Mouse (Mus musculus) embryo, embryonic 10.5 days (tissue): ENCODE measurements around the gene Gm17545.

Source experiments
- DNase-seq: peaks from one replicate; pipeline ENCODE4 v3.0.0-alpha.2; 2015; ENCODE audit warnings: low spot score

The Gm17545 gene

DNA sequence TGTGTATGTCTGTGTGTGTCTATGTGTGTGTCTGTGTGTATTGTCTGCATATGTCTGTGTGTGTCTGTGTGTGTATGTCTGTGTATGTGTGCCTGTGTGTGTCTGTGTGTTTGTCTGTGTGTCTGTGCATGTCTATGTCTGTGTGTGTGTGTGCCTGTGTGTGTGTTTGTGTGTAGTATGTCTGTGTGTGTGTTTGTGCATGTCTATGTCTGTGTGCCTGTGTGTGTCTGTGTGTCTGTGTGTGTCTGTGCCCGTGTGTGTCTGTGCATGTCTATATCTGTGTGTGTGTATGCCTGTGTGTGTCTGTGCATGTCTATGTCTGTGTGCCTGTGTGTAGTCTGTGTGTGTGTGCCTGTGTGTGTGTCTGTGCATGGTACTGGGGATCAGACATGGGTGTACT is 9.0 kb upstream of the Gm17545 start:
- no peak for DNase-seq

DNA sequence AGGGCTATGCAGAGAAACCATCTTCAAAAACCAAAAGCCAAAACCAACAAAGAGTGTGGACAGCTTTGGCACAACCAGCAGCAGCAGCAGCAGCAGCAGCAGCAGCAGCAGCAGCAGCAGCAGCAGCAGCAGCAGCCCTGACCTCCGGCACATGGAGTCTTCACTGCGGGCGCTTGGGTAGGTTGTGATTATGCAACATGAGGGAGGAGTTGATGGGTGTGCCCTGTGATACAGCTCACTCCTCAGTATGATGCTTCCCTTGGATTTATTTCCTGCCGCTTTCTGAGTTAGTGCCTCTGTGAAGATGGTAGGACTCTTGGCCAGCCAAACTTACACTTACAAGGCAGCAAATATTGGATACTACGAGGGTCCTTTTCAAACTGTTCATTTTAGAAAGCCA is 6.9 kb upstream of the Gm17545 start:
- no peak for DNase-seq

DNA sequence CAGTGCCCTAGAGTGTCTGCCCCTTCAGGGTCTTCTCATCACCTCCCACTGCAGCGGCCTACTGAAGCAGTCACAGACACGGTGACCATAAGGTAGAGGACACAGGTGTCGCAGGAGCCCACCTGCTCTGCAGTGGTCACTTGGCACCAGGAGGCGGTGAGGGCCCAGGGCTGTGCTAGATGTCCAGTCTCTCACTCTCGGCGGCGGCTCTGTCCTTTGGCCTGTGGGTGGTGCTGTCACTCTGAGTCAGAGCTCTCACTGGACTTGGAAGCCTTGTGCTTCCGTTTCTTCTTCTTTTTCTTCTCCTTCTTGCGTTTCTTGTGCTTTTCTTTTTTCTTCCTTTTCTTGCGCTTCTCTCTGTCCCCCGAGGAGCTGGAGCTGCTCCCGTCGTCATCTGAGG is 5.7 kb upstream of the Gm17545 start:
- no peak for DNase-seq

GRCm38 (mm10) chr9:22449209-22449608 is 4.9 kb upstream of the Gm17545 start:
- no peak for DNase-seq

- DNase-seq = no peak
Measured at GRCm38 (mm10) chr9:22452697-22453096, 1.4 kb upstream of the Gm17545 start.

DNA sequence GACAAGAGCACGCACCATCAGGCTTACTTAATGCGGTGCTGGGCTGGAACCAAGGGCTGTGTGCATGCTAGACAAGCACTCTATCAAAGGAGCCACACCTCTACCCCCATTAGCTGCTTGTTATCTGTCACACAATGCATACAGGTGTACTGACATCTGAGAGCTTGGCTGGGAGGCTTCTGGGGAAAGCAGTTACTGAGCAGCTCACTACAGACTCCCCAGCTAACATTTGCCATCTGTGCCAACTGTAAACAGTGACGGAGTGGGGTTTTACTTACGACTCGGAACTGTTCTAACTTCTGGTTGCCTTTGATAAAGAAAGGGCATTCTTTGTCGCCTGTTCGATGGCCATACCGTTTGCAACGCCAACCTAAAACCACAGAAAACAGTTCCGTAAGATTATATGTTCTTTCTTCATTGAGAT is 577 bp upstream of the Gm17545 start:
- DNase-seq = no peak

- no peak for DNase-seq
Measured at GRCm38 (mm10) chr9:22455041-22455440, 951 bp downstream of the Gm17545 start.

GRCm38 (mm10) chr9:22457142-22457835 is 3.2 kb downstream of the Gm17545 start:
- no peak for DNase-seq

DNA sequence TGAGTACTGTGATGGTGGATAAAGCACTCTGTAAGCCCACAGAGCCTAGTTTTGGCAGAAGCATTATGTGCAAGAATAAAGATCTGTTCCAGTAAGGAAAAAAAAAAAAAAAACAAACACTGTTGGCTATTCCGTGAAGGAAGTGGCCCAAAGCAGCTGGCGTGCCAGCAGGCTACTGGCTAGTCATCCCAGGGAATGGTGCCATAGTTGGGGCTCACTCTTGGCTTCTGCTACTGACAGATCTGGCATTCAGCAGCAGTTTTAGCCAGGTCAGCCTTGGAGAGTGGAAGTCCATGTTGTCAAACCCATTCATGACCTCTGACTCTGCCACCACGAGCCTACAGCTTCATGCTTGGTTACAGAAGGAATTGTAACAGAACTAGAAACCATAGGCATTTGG is 7.9 kb downstream of the Gm17545 start:
- DNase-seq = no peak

DNA sequence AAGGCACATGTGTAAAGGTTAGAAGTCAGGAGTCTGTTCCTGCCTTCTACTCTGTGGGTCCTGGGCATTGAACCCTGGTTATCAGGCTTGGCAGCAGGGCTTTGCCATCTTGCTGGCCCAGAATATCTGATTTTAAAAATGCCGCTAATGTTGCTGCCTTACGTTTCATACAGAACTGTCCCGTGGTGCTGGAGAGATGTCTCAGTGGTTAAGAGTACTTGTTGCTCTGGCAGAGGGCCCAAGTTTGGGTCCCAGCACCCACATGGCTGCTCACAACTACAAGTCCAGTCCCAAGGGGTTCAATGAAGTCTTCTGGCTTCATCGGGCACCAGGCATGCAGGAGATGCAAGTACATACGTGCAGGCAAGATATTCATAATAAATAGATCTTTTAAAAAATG is 12.1 kb downstream of the Gm17545 start:
- no peak for DNase-seq

DNA sequence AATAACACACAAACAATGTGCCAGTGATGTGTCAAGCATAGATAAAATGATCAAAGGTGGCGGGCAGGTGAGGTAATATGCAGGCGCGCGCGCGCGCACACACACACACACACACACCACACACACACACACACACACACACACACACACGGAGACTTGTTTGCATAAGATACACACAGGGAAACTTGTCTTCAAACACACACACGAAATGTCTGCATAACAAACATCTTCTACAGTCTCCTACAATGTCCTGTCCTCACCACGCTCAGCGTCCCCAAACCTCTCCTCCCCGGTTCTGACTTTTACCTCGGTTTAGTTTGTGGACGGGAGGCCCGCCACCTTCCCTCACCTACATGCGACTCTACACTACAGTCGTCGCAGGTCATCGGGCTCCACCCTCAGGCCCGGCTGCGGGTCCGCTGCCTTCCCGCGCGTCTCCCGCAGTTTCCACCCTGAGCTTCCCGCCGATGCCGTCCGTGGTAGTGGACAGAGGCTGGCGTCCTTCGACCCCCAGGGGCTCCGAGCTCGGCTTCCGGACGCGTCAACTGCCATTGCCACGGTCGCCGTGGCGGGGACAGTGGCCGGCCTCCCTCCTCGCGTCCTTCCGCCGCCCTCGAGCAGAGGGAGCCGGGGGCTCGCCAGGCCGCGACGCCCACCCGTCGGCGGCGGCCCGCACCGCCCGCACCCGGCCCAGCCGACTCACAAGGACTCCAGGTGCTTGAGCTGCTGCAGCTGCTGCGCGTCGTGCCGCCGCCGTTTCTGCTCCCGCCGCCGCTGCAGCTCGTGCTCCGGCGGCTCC is 13.5 kb downstream of the Gm17545 start:
- DNase-seq = peak; percentile 54

DNA sequence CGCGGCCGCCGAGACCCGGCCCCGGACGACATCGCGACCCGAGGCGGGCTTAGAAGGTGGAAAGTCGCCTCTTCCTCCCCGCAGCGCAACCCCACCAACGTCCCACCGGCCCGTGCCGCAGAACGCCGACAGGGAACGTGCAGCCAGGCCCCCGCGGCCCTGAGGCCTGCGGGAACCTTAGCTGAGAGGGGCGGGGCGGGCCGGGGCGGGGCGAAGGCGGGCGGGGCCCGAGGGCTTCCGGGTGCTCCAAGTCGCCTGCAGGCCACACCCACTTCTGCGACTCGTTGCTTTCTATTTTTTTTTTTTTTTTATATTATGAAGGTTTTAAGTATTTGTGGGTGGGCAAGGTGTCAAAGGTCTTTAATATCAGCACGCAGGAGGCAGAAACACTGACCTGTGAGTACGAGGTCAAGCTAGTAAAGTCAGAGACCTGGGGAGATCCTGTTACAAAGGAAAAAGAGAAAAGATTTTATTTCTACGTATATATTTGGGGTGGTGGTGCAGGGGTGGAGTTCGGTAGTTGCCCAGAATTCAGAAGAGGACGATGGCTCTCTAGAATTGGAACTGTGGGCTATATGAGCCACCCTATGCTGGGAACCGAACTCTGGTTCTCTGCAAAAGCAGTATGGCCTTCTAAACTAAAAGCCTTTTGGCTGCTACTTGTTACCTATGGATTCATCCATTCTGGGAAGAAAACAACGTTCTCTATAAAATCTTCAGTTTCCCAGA is 14.2 kb downstream of the Gm17545 start:
- peak; percentile 86 for DNase-seq

DNA sequence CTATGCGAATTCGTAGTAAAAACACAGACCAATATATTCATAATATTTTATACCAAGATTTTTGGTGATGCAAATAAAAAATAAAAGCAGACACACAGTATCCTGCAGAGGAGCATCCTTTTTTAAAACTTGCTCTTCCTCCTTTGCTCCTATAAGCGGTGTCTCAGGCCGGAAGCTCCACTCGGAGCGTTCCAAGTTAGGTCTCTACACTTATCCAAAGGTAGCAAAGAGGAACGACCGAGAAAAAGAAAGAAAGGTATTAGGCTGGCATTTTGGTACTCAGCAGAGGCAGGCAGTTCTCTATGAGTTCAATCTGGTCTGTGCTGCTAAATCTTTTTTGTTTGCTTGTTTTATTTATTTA is 14.8 kb downstream of the Gm17545 start:
- DNase-seq = no peak

- DNase-seq = no peak
Measured at GRCm38 (mm10) chr9:22469643-22470042, 15.6 kb downstream of the Gm17545 start, which contains the start of gene Rp9. Gene Rp9, minus strand, starts transcription at chr9:22469743.

- peak; percentile 96 for DNase-seq
Measured at GRCm38 (mm10) chr9:22475424-22475868, 21.4 kb downstream of the Gm17545 start, which contains the start of gene Bbs9. Gene Bbs9, plus strand, starts transcription at chr9:22475715.

GRCm38 (mm10) chr9:22476265-22476664 is 22.2 kb downstream of the Gm17545 start:
- peak; percentile 43 for DNase-seq

DNA sequence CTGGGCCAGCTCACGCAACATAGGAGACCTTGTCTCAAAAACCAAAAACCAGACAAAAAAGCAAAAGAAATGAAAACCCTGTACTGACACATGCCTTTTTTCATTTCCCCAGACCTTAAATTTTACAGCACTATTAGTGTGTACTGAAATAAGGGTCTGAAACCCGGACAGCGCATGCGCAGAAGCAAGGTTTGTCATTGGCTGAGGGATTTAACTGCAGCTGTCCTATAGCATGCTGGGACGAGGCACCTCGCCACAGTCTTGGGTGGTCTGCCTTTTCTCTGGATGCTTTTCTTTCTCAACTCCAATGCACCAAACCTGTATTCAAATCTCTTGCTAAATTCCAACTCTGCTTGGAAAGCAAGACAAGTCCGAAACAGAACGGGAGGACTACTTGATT is 24.9 kb downstream of the Gm17545 start:
- no peak for DNase-seq

DNA sequence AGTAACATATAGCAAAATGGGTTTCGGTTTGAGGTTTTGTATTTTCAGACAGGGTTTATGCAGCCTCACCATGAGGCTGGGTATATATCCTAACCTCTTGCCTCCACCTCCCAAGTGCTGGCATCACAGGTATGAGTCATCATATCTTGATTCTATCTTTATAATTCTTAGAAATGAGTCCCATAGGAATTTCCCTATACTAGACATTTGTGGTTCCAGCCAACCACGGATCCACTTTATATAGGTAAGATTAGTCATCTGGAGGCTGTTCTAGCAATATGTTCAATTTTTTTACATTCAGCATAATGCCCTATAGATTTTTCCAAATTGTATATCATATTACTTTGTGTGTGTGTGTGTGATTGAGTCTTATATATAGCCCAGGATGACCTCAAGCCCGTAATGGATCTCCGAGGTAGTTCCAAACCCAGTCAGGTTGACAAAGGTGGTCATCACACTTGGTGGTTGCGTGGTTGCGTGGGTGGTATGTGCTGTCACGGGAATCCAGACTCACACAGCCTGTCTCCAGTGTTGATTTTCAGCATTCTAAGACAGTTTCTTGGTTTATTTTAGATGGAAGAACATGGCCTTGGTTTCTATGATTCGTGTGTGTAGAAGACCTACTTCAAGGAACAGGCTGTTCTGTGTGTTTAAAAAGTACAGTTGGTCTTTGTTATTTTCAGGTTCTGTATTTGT is 29.9 kb downstream of the Gm17545 start:
- no peak for DNase-seq

DNA sequence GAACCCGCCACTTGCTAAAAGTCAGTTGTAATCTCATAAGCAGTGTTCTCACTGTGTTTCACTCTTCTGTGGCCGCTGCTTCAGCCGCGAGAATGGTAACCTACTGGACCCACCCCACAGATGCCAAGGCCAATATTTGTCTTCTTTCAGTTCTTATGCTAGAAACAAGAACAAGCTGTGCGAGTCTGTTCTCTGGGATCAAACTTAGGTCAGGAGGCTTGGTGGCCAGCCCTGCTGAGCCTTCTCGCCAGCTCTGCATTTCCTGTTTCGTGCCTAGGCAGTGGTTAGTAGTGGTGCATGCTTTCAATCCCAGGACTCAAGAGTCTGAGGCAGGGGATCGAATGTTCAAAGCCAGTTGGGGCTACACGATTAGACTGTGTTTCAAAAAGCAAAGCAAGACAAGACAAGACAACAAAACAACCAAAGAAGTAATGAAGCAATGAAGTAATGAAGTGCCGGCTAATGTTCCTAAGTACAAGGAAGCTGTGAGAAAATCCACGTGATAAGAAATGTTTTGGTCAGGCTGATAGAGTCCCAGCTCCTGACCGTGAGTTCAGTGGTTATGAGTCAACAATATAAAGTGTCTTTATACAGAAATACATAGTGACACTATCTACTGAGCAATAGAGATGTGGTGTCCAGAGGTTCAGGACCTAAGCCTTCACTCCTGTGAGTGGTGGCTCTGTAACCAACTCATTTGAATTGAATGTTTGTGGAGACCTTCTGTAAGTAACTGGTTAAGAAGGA is 30.6 kb downstream of the Gm17545 start:
- DNase-seq = no peak

GRCm38 (mm10) chr9:22486211-22486610 is 32.1 kb downstream of the Gm17545 start:
- DNase-seq = no peak

- no peak for DNase-seq
Measured at GRCm38 (mm10) chr9:22488963-22489362, 34.9 kb downstream of the Gm17545 start.
